Mouse (Mus musculus) heart, postnatal 0 days (tissue): ENCODE data around the gene Sdk2.

Experiments
- CTCF ChIP-seq: IDR thresholded peaks from 2 replicates; pipeline ENCODE4 v1.5.1; 2016; ENCODE audit warnings: antibody characterized with exemption, control low read depth, low read depth
- EP300 ChIP-seq: IDR thresholded peaks from 2 replicates; pipeline ENCODE4 v1.6.1; 2016; ENCODE audit warnings: antibody characterized with exemption, low read depth

DNA sequence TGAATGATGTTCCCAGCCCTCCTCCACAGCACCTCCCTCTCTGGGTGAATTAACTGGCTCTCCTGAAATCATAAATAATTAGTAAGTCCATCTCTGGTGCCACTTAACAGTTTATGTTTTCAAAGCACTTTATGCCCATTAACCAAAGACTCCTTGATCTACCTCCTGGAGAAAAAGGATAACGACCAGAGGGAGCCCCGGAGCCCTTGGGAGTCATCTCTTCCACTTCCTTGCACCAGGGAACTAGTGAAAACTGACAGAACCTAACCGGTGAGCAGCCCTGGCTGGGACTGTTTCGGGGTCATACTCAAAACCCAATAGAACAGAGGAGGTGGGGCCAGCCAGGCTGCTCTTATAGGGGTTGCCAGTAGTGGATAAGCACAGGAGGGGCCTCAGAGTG lies 22.5 kb downstream of the Sdk2 start:
- TF ChIP-seq EP300, result no peak
- TF ChIP-seq CTCF, result no peak
